Mouse (Mus musculus) adrenal gland, adult 10 weeks (tissue): ENCODE results near the gene Olfr518. TPM values are rescaled to one million over a fixed set of nuclear protein-coding genes. Genes with fewer than 3 reads are reported as not detected.

ENCODE experiments used
- polyA plus RNA-seq: library from polyadenylated mRNA; stranded (reverse); fragments of 350-450 nt; fragmentation: Illumina TruSeq; extraction: RNeasy Lipid Tissue Mini Kit (QIAGEN cat#74804); gene quantifications from one replicate; pipeline ENCODE4 v1.2.3, GENCODE M21; 2014; ENCODE audit warnings: low read depth, low replicate concordance

Olfr518 gene
- not detected for polyA plus RNA-seq

GRCm38 (mm10) chr7:108884906-108885305, at the start of gene Olfr518:
Gene Olfr518, minus strand, starts transcription at chr7:108885006.

GRCm38 (mm10) chr7:108933794-108934731, 49.3 kb upstream of the Olfr518 start, which contains the start of gene Eif3f:
Gene Eif3f, plus strand, starts transcription at chr7:108934417.

DNA sequence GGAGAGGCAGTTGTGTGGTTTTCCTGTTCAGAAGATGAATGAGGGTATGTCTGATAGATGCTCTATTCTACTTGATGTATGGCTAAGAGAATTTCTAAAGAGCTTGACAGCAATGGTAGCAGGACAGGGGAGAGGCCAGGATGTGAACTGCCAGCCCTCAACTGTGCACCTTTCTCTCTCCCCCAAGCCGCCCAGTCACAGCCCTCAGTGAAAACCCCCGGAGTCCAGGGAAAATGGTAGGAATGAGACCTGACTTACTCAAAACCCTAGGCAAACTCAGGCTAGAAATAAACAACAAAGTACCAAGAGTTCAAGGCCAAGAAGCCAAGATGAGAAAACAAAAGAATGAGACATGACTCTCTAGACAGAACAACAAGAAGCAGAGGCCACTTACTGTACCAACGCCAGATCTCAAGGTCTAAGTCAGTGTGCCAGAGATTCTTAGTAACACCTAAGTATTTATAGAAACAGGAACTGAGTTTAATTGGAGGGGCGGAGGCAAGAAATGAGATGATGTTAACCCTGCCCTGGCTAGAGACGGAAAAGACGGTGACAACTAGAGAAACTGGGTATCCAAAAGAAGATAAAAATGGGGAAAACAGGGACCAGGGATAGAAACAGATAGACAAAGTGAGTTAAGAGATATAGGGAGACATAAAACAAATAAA, 45.1 kb upstream of the Olfr518 start, which contains the start of gene Nlrp10:
Nlrp10 (minus strand) TSS at position 453 of the 668 bp plus-strand sequence.

DNA sequence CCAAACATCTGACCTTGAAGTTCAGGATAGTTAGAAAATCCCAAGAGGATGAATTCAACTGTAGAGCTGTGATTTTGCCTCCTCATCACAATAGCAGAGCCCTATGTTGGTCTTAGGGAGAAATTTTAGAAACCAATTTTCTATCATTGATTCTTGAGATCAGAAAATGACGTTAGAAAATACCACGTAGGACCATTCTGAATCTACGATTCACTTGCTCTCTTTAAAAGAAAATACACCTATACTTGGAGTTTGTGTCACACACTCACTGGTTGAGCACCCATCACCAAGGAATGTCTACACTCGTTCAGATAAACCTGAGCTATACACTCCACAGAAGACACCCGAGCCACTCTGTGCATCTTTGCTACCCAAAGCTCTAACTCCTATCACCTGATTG, 9.5 kb upstream of the Olfr518 start, which contains the start of gene Olfr519:
Olfr519 (minus strand) TSS at position 101 of the 400 bp plus-strand sequence.

DNA sequence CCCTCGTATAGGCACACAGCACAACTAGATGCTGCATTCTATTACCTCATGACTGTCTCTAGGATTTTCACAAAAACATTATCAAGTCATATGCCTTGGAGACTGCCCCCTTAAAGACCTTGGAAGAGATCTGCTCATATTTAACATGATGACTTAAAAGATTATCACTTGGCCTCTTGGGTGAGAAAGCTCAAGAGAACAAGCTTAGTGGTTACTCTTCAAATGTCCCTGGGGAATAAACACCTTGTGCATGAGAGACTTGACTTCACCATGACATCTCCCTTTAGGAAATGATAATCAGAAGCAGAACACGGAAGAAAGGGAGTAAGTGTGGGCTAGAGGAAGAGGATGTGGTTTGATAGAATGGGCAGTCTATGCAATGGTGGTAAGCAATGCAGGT, 12.5 kb downstream of the Olfr518 start, which contains the start of gene Olfr517:
Olfr517 (minus strand) TSS at position 101 of the 400 bp plus-strand sequence.

GRCm38 (mm10) chr7:108850429-108850828, 34.4 kb downstream of the Olfr518 start, which contains the start of gene Olfr516:
Gene Olfr516, minus strand, starts transcription at chr7:108850529.

Other genes starting within 250 kb of the Olfr518 start
- not detected for gene Olfr509, start 233.1 kb downstream of the Olfr518 start, polyA plus RNA-seq
- not detected for gene Olfr510, start 218.6 kb downstream of the Olfr518 start, polyA plus RNA-seq
- gene Olfr512, start 171.7 kb downstream of the Olfr518 start, polyA plus RNA-seq: not detected
- not detected for gene Olfr513, start 134.0 kb downstream of the Olfr518 start, polyA plus RNA-seq
- not detected for gene Olfr514, start 59.0 kb downstream of the Olfr518 start, polyA plus RNA-seq
- gene Olfr516, start 34.5 kb downstream of the Olfr518 start, polyA plus RNA-seq: not detected
- gene Olfr517, start 12.6 kb downstream of the Olfr518 start, polyA plus RNA-seq: not detected
- gene Olfr519, start 9.4 kb upstream of the Olfr518 start, polyA plus RNA-seq: not detected
- 0.64 TPM for gene Nlrp10, start 45.2 kb upstream of the Olfr518 start, polyA plus RNA-seq
- 44.1 TPM for gene Eif3f, start 49.4 kb upstream of the Olfr518 start, polyA plus RNA-seq
- 22.8 TPM for gene Tub, start 65.3 kb upstream of the Olfr518 start, polyA plus RNA-seq
- gene Ric3, start 198.3 kb upstream of the Olfr518 start, polyA plus RNA-seq: 185 TPM